Mouse (Mus musculus): ENCODE results near the gene Hhat.

The Hhat gene

DNA sequence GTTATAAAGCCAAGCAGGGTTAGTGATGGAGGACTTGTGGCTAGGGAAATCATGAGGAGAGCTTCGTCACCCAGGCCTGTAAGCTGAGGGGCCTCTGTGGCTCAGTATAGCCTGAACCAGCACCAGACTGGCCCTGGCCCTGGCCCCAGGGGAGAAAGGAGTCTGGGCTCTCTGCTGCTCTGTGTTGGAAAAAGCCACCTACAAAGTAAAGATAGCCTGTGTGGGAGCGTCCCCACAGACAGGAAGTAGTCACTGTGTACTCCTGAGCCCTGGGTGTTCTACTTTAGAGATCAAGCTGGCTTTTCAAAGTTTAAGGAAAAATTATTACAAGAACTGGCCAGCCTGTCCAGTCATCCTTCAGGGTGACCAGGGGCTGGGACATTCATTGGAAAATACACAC lies 273.5 kb downstream of the Hhat start:
- in situ Hi-C loops (cut with MseI, MboI) = no loop called here

DNA sequence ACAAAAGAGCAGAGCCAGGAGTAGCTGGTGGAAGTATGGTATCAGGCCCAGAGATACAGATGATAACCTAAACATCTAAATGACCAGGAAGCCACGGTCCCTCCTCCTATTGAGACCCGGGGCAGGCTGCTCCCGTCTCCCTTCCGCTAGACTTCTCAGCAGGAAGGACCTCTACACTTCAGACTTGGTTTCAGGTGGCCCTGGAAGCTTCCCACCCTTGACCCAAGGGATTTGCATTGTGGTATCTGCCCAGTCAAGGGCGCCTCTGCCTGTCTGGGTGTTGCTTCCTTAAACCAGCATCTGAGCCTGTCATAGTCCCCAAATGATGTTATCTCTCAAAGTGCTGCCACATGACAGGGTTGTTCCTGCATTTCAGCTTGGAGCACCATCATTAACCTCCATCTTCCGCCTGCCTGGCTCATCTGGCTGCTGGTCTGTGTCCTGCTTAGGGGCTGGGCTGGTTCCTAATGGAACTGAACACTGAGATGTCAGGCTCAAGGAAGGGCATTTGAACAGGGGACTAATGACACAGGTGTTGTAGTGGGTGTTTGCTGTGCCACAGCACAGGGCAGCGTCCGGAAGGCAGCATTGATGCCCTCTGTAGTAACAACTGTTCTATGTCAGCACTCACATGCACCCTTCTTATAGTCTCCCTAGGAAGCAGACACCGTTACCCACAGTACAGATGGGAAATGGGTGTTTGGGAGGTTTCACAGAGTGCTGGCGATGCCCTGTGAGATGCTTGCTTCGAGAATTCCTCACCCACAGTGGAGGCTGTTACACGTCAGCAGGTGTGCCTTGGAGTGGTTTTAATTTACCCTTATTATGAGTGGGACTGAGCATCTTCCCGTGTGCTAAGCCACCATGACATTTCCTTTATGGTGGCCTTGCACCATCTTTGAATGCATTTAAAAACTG lies 280.9 kb downstream of the Hhat start:
- in situ Hi-C loops (cut with MseI, MboI) = no loop called here

DNA sequence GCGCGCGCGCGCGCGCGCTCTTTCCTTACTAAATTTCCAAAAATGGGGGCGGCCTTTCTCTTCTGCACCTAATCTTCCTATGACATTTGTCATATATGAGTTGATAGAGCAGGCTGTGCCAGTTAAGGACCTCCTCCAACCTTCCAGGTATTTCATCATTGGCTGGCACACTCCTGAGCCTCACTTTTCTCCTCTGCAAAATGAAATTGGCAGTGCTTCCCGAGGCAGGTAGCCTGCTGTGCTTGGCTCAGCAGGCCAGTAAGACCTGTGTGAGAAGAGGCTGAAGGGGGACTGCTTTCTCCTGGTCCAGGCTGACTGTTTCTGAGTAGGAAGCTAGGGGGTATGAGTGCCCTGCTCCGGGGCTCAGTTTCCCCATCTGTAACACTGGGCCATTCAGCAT lies 283.5 kb downstream of the Hhat start:
- in situ Hi-C loops (cut with MseI, MboI) = no loop called here

DNA sequence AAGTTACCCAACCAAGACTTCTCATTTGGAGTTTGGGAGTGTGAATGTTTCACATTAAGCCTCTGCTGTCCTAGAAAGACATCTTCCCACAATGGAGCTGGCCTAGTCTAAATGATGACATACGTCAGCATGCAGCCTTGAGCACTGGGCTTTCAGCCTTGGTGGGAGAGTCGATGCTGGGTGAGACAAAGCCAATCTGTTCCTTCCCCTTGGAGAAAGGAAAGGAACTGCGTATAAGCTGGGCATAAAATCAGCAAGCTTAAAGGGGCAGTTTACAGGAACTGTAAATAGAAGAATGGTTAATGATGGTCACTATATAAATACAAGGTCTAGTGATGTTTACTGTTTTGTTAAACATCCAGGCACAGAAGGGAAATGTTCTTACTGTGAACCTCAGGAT lies 286.0 kb downstream of the Hhat start:
- in situ Hi-C loops (cut with MseI, MboI) = no loop called here

DNA sequence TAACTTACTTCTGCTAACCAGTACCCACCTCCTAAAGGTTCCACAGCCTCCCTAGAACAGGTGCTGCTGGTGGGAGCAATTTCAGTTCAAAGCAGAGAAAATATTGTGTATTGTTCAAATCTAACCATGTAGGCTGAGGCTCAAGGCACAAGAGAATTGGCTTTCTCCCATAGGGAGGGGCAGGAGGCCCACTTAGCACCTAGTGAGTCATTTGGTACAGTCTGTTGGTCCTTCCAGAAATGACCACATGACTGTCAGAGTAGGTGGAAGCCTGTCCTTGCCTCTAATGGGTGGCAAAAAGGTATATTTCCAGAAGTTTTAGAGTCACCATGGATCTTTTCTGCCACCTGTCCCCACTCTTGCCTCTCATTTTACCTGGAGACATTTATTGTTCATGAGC lies 289.6 kb downstream of the Hhat start:
- in situ Hi-C loops (cut with MseI, MboI) = no loop called here

DNA sequence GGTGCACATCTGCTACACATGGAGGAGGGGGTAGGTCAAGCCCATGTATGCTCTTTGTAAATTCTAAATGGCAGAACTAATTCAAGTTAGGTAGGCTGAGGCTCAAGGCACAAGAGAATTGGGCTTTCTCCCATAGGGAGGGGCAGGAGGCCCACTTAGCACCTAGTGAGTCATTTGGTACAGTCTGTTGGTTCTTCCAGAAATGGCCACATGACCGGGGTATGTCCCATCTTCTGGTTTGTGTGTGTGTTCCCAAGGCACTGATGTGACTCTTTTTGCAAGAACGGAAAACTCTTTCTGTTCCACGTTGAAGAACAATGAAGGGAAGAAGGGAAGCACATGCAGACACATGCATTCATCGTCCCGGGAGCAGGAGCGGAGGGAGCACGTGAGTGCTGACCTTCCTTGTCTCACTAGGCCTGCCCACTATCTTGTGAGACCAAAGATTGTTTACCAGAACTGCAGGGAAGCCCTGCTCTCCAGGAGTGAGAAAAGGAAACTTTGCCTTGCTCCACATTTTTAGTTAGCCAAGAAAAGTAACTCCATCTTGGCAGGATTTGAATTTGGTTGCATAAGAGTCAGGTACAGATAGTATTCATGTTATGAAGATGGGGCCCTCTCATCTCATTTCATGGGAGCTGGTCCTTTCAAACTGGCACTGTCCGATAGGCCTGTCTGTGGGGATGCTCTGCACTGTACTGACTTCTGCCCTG lies 290.8 kb downstream of the Hhat start:
- in situ Hi-C loops (cut with MseI, MboI) = no loop called here

DNA sequence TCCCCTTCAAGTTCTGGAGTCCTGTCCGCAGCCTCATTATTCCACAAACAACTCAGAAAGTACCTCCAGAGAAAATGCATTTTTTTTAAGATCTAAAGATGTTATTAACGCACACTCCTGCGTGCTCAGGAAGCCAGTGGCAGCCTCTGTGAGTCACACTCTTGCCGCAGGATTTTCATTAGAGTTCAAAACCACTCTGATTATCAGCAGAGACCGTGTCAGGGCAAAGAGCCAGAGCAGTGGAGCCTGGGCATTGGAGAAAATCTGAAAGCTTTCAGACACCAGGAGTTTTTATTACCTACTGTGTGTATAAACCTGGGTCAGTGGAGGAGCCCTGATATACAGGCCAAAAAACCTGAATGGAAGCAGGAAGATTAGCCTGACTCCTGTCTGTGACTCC lies 292.8 kb downstream of the Hhat start:
- in situ Hi-C loops (cut with MseI, MboI) = no loop called here

DNA sequence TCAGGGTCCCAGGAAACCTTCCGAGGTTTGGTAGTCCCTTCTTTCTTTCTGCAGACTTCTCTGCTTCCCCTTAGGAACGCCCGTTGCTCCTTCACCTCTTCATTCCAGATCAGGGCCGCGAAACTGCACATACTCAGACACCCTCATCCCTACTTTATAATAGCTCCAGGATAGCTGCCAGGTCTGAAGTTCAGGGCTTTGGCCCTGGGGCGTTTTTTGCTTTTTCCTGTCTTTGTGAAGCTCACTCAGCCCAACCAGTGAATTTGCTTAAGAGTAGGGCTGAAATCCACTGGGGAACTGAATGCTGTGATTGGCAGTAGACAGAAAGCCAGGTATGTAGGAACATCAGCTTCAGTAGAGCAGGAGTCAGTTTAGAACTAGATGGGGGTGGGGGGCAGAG lies 293.5 kb downstream of the Hhat start:
- in situ Hi-C loops (cut with MseI, MboI) = no loop called here

DNA sequence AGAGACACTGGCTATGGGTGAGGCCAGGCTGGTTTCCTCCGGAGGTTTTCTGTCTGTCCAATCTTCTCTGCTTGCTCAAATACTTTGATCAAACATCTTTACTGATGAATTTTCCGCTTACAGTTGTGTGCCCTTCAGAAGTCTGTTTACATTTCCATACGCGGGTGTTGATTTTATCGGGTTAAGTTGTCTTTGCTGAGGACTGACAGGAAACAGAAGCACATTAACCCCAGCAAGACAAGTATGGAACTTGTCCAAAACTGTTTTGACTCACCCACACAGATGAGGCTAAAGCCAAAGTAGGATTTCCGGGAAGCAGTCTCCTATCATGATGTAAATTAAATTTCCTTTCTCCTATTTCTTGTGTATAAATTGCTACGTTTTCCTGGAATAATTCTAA lies 294.3 kb downstream of the Hhat start:
- in situ Hi-C loops (cut with MseI, MboI) = no loop called here

DNA sequence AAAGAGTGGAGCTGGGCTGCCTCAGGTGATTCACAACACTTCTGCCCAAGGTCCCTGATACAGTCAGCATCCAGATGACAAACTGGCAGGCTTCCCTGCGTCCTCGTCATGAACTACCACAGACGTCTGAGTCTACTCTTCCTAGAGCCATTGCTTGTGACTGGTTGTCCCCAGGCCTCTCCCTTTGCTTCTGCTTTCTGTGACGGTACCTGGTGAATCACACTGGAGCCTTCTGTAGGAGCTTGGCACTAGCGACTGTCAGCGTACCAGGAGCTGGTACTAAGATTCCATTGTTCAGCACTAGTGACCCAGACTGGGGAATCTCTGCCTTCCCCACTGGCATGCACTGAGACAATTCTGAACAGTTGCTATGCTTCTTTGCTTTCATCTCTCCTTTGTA lies 297.9 kb downstream of the Hhat start:
- in situ Hi-C loops (cut with MseI, MboI) = no loop called here

DNA sequence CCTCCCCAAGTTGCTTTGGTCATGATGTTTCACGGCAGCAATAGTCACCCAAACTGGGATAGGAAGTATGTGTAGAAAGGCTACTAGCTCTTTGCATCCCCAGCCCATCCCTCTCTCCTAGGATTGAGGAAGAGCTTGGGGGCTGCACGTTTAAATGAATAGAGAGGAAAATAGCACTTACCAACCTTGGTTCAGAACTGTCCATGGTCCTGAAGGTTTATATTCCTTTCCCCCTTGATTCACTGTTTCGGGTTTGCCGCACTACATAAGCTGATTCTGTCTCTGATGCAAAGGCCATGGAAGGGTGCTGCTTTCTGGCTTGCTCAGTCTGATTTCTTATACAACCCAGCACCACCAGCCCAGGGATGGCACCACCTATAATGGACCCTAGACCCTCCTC lies 298.7 kb downstream of the Hhat start:
- in situ Hi-C loops (cut with MseI, MboI) = no loop called here

DNA sequence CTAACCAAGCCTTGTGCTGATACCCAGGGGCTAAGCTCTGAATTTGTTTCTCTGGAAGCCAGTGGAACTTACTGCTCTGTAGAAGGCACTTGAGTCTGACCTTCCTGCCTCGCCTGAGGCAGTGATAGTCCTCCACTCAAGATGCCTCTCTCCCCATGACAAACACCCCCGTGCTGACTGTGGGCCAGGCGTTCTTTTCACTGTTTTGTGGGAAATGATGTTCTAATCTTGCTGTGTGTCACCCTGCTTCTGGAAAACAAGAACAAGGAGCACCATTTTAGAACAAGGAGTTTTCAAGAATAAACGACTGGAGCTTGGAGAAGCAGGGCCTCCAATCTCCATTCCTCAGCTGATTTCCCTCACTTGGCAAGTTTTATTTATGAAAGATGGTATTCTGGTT lies 307.3 kb downstream of the Hhat start:
- in situ Hi-C loops (cut with MseI, MboI) = no loop called here

DNA sequence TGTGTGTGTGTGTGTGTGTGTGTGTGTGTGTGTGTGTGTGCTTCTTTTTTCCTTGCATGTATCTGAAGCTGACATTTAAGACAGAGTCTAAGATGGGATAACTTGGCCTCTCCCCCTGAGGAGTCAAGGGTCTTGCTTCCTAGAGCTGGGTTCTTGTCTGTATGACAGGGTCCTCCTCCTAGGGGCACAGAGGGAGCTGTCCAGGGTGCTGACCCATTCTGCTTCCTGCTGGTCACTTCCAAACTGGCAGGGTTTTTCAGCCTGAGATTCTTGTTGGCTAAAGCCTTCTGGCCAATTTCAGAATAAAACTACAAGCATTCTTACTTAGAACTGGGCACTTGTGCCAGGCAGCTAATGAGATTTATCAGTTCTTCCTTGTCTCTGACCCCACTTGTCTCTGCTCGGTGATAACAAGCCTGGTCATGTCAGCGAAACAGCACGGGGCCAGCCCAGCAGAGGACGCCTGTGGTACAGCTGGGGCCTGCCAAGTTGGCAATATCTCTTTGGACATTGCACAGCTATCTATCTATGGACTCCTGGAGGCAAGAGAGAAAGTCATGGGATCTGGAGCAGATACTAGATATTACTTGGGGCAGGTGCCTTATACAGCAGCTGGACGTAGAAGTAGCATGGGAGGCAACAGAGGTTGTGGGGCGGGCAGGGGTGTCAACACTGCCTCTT lies 313.4 kb downstream of the Hhat start:
- in situ Hi-C loops (cut with MseI, MboI) = no loop called here

DNA sequence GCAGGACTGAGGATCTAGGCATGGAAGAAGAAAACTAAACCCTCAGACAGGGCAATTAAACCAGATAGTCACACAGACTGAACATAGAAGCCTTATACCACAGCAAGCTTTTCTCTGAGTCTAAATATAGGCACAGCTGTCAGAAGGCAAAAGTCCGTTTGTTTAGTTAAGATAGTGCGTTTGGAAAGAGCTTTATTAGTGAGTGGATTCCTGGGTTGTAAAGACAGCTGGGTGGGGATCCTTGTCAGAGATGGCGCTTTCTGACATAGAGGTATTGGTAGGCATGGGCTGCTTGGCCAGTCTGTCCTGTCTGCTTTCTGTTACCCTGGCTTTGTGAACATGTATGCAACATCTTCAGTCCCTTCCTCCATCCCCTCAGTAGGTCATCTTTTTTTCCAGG lies 314.0 kb downstream of the Hhat start:
- in situ Hi-C loops (cut with MseI, MboI) = no loop called here

DNA sequence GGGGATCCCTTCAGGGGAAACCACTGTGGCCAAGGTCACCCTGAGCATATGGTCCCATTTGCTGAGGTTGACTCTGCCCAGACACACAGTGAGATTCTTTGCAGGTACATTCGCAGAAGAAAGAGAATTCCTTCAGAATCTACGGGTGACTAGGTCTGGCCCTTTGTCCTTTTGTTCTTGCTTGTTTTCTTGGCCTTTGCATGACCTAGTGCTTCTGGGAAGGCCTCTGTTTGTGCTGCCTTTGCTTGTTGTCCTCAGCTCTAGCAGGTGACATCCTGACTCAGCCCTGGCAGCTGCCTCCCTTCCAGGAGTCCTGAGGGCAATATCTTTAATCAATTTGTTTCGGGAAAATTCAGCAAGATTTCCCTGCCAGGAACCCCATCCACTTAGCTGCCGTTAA lies 316.0 kb downstream of the Hhat start:
- in situ Hi-C loops (cut with MseI, MboI) = no loop called here

DNA sequence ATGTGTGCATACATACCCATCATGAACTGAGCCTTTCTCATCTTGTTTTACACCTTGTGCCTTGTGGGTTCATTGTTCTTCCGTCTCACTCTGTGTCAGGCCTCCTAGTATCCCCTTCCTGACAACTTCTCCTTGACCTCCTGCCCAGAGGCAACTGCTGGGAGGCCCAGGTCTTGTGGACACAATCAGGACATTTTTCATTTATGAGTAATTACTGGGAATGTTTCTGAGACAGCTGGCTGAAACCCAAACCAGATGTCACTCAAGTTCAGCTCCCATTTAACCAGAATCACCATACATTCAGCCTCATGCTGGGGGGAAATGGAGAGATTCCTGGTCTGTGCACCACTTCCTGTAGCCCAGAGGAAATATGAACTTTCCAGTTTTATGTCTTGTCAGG lies 316.5 kb downstream of the Hhat start:
- in situ Hi-C loops (cut with MseI, MboI) = no loop called here

DNA sequence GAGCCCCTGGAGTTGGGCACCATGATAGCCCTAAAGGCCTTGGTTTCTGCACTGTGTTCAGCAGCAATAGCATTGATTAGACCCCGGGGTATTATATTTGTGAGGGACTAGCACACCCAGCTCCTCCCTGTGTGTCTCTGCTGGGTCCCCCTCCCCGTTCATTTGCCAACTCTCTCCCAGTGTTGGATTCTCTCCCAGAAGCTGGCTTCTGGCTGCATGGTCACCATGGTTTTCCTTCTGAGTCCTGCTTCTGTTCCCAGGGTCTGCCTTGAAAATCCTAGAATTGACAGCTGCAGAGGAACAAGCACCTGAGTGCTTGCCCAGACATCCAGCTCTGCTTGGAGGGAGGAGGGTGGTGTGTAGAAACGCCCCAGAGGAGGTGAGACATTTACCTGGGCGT lies 319.3 kb downstream of the Hhat start:
- in situ Hi-C loops (cut with MseI, MboI) = no loop called here

DNA sequence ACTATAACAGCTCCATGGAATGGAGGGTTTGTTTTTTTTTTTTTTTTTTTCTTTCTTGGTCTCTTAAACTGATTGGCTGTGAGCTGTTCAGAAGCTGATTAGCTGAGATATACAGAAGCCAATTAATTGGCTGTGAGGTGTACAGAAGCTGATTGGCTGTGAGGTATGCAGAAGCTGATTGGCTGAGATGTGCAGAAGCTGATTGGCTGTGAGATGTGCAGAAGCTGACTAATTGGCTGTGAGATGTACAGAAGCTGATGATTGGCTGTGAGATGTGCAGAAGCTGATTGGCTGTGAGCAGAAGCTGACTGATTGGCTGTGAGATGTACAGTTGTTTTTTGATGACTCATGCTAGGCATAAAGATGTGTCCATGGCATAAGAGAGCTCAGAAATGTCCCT lies 320.6 kb downstream of the Hhat start:
- in situ Hi-C loops (cut with MseI, MboI) = no loop called here

DNA sequence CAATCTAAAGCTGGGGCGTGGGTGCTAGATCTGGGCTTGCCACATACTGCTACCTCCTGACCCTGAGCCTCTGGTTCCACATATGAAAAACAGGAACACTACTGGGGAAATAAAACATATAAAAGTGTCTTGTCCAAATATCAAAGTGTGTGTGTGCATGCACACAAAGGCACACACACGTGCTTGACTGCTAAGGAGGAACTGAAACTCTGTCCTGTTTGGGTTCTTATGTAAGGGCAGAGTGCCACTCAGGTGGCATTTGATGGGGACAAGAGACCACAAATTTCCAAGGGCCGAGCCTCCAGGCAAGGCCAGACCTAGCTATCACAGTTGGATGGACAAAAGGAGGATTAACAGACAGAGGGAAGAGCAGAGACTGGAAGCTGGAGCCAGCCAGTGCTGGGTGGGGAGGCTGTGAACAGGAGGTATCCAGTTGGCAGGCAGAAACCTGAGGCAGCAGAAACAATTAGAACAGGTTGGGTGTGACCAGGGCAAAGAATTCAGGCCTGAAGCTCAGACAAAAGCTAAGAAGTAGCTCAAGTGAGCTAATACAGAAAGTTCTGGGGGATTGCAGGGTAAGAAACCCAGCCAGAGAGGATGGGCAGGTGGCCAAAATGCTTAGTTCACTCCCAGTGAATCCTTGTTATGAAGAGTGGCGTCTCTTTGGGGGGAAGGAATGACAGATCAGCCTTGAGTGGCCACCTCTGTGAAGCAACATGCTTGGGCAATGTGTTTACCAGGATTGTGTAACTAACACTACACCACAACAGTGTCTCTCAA lies 321.3 kb downstream of the Hhat start:
- in situ Hi-C loops (cut with MseI, MboI) = no loop called here

DNA sequence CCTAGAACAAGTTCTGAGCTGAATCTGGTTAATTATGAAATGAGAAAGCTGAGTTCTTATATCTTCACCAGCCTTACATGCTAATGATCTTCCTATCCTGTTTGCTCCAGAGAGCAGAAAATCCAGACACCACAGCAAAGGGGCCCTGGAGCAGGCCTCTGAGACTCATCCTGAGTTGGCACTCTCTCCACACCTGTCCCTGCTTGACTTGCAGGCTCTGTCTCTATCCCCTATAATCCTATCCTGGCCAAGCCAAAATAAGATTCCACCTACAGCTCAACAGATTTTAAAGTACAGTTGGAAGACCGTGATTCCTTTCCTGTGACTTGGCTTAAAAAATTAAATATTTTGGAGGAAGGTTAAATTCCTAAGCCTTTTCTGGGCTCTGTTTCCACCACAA lies 322.5 kb downstream of the Hhat start:
- in situ Hi-C loops (cut with MseI, MboI) = no loop called here

DNA sequence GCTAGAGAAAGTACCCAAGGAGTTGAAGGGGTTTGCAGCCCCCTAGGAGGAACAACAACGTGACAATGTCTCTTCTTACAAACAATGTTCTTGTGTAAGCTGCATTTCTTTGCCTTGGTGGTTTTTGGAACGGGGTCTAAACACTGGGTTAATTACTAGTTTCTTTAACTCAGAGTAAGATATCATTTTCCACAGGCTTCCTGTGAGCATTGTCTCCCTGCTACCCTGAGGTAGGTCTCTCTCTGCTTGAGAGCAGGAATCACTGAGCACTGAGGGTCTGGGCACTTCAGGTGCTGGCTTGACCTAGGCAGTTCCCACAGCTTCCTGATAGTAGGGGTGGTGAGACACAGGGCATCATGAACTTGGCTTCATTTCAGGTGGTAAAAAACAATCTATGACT lies 323.4 kb downstream of the Hhat start:
- in situ Hi-C loops (cut with MseI, MboI) = no loop called here
